Mouse (Mus musculus): ENCODE results near the gene Akt3.

DNA sequence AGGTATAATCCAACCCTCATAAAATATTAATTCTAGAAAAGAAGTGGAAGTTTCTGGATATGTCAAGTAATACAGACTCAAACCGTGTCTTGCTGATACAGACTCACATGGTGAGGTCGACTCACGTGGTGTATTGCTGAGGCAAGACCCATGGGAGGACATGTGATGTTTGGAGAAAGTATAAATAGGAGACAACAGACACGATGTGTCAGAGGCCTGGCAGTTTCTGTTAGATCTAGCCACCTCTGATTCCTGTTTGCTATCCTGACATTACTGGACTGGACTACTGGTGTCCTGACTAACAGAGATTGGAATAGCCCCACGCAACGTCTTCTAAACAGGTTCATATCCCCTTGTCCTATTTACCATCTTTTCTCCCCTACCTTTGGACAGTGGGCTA lies 118.4 kb downstream of the Akt3 start:
- TF ChIP-seq CTCF (IDR thresholded peaks at IDR 0.05; ENCODE audit: low read depth, low read length): no peak
- no peak for TF ChIP-seq POLR2A (IDR thresholded peaks at IDR 0.05; ENCODE audit: borderline replicate concordance, low read depth, low read length)

Data from bone marrow macrophage, adult 2 months (primary cell).